Mouse (Mus musculus) adrenal gland, postnatal 4 days (tissue): ENCODE data around the gene Btbd2. TPM values are rescaled to one million over a fixed set of nuclear protein-coding genes. Genes with fewer than 3 reads are reported as not detected.

Experiments
- DNase-seq, 2 experiments: peaks; one replicate each; pipeline ENCODE4 v3.0.0; 2021 to 2022; ENCODE audit warnings: low spot score in 2 of 2, mixed read lengths in 2 of 2
- total RNA-seq, 2 experiments: library from RNA; stranded (reverse); gene quantifications; 2 replicates each; pipeline ENCODE4 v1.2.3; 2021

The Btbd2 gene
- total RNA-seq, 2 experiments from 2014 or later, result 72.0 to 76.3 TPM

DNA sequence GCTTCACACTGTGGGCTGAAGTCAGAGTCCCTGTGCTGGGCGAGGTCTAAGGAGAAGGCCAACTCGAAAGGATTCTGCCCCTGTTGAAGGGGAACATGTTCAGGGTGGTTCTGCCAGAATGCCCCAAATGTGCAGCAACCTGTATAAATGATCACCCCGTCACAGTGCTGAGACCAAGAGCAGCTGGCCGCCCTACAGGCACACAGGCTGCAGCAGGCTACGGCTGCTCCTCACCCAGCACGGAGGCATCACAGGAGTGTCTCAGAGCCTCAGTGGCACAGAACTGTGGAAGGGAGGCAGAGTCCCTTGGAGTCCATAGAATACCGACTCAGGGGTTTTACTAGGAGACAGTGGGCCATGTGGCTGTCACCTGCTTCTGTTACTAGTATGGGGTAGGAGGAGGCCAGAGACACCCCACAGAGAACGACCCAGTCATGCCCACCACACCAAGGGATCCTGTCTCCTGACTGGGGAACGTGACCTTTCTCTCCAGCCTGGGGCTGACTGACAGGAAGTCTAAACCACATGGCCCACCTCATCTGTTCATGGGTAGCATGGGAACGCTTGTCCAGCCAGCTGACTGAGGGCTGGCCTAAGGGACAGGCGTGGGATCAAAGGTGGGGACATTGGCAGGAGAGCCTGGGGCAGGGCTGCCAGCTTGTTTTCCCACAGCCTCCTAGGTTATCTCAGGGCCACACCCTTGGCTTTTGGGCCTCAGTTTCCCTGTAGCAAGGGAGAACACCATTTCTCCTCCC lies 15.2 kb upstream of the Btbd2 start:
- DNase-seq, result no peak

DNA sequence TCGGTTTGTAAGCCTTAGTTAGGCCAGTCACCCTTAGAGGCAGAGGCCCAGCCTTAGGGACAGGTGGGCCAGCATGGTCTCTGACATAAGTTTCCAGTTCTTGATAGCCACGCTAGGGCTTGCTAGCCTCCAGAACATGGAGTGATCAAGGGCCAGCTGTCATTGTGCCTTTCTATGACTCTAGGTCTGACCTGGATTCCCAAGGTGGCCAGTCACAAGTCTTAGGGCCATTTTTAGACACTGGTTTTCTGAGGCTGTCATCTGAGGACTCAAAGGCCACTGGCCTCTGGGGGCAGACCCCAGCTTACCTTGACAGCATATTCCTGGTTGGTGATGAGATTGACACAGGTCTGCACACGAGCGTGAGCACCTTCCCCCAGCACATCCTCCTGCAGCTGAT lies 14.4 kb upstream of the Btbd2 start:
- no peak for DNase-seq

DNA sequence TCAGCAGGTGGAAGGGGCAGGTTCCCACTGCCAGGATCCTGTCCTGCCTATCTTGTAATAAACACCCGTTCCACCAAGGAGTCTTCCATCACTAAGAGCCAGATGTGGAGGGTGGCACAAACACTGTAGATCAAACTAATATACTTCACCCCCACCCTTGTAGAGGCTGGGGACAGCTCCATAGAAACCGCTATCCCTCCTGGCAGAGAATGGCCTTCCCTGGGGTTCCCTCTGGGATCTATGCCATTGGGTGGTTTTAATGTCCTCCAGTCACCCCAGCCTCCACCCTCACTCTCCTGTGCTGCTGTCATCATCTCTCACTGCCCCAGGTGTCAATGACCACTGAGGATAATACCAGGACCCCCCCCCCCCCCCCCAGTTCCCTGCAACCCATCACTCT lies 13.7 kb upstream of the Btbd2 start:
- no peak for DNase-seq

DNA sequence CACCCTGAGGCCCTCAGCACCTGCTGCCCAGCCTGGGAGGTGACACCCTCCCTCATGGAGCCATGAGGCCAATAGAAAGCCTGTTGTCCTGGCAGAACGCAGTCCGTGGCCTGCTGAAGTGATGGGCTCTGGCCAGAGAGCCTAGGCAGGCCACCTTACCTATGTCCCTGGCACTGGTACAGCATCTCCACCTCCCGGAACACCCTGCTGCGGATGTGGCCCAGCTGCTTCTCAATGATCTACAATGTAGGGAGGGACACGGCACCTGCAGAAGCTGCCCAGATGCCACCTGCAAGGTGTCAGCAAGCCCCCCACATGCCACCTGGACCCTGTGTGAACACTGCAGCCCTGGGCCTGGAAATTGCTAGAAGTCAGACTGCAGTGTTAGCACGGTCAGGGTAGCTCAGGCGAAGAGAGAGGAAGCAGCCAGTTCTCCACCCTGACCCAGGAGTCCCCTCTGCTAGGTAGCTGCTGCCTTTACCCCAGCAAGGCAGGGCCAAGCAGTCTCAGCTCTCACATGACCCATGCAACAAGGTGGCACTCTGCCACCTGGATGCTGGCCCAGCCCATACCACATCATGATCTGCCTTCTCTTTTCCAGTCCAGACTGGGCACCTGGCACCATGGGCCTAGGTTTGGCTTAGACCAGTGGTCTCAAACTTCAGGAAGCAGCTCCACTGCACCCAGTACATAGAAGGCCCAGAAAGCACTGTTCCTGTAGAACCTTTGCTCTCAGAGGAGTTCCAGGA lies 13.0 kb upstream of the Btbd2 start:
- DNase-seq, result no peak

DNA sequence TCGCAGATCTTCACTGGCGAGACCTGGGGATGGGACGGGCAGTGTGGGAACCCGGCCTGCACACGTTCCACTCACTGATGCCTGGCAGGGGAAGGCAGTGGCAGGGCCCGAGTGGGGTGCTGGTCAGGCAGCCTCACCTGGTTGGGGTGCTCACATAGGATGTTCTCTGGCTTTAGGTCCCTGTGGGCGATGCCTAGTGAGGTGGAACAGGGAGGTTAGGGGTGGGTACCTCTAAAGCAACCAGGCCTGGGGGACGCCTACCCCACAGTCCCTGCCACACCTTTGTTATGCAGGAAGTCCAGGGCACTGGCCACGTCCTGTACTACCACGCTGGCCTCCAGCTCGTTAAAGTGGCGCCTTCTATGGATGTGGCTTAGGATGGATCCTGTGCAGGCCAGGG lies 12.1 kb upstream of the Btbd2 start:
- no peak for DNase-seq

DNA sequence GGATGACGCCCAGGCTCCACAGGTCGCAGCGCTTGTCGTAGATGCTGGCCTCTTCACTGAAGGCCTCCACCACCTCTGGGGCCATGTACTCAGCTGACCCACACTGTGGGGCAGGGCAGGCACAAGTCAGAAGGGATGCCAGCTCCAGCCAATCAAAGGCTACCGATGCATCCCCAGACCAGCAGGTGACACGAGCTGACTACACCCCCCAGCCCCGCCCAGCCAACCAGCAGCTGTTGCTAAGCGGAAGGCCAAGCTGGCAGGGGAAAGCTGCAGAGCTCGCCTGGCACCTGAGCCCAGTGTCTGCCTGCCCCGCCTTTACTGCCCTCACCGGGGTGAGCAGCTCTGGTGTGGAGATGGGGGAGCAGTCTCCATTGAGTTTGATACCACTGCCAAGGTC lies 11.7 kb upstream of the Btbd2 start:
- no peak for DNase-seq

DNA sequence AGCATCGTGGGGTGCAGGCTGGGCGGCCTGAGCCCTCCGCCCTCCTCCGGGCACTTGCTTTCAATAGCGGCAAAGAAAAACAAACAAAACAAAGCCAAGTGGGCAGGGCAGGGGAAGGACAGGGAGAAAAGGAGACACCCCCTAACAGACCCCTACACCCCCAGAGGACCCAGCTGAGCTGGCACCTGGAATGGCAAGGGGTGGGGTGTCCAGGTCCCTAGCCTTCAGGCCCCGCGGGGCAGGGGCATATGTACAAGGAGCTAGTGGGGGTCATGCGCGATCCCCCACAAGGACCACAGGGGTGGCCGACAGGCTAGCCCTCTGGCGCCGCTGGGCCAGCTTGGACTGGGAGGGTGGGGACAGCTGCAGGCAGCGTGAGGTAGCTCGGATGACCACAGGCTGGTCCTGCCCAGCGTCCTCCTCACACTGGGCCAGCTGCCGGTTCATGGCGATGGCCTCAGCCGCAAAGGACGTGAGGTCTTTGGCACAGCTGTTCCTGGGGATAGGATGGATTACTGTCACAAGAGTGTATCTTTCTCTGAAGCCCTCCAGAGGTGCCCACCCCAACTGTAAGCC lies 10.1 kb upstream of the Btbd2 start:
- no peak for DNase-seq

DNA sequence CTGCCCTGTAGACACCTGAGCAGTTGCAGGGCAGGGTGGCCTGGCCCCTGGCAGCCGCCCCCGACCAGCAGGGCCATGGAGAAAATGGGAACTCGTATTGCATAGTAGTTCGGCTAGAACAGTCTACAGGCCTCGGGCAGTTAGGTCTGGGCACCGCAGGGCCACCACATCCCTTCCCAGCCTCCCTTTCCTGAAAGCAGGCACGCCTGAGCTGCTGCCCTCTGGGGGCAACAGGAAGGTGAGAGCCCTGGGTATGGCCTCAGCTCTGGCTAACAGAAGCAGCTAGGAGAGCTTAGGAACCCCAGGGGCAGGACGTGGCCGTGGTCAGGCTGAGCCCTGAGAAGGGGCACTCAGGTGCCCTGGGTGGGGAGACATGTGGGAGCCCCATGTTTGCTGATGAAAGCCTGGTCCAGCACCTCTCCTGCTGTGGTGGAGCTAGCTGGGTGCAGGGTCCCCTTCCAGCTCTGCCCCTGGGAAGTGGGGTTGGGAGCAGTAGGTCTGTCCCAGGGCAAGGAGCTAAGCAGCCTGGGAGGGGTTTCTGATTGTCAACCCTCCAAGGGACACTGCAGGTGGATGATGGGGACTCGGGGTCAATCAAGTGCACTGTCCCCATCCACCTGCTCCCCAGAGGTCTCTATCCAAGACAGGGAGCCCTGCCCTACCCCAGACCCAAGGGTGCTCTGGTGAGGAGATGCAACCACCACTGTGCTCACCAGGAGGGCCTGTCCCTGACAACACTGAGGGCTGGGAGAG lies 9.3 kb upstream of the Btbd2 start:
- no peak for DNase-seq

DNA sequence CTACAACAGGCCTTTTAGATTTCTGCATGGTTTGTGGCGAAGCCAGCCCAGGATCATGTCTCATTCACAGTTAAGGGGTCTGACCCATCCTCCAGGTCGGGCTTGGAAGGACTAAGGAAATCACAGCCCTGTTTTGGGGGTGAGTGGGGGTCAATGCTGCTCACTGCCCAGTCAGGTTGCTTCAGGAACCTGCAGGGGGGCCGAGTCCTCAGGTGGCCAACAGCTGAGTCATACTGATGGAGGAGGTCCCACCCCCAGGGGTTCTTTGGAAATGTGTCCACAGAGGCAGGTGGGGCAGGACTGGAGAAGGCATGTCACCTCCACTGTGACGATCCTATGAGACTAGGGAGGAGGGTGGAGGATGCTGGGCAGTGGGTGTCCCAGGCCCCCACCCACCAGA lies 8.6 kb upstream of the Btbd2 start:
- no peak for DNase-seq

DNA sequence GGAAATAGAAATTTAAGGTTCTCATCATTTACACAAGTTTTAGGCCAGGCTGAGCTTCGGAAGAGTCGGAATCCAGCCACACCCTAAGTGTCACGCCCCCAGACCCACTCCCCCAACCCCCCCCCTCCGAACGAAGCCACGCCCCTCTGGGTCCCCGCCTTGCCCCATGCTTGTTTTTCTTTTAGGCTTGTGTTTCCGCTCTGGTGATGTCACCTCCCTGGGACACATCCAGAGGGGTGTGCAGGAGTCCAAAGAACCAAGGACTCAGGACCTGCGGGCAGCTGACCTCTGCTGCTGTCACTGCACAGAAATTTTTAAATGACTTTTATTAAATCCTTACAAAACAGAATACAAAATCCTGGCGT lies 8.1 kb upstream of the Btbd2 start:
- DNase-seq, result no peak

DNA sequence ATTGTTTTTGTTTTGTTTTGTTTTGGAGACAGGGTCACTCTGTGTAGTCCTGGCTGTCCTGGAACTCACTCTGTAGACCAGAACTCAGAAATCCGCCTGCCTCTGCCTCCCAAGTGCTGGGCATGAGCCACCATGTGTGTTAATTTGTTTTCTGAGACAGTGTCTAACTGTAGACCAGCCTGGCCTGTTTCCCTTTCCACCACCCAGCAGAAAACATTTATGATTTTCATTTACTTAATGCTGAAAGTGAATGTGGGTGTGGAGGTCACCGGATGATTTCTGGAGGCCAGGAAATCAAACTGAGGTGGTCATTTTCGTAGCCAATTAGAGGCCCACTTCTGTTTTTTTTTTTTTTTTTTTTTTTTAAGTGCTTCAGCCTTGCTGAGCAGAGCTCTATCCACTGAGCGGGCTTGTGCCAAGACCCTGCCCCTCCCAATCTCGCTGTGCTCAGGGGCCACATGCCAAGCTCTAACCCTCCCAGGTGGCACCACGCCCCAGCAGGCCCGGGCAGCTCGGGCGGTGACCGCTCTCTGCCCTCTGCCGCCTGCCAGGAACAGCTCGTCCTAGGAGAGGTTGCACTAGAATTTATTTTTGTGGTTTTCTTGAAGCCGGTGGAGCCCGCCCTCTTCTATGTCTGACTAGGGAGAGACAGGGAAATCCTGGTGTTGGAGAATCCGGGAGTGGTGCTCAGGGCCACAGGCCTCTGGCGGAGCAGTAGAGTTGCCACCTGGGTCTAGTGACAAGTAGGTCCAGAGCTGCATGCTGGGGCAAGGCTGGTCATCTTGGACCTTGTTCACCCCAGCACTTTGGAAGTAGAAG lies 7.5 kb upstream of the Btbd2 start:
- DNase-seq, result peak; percentile 51 to 66

DNA sequence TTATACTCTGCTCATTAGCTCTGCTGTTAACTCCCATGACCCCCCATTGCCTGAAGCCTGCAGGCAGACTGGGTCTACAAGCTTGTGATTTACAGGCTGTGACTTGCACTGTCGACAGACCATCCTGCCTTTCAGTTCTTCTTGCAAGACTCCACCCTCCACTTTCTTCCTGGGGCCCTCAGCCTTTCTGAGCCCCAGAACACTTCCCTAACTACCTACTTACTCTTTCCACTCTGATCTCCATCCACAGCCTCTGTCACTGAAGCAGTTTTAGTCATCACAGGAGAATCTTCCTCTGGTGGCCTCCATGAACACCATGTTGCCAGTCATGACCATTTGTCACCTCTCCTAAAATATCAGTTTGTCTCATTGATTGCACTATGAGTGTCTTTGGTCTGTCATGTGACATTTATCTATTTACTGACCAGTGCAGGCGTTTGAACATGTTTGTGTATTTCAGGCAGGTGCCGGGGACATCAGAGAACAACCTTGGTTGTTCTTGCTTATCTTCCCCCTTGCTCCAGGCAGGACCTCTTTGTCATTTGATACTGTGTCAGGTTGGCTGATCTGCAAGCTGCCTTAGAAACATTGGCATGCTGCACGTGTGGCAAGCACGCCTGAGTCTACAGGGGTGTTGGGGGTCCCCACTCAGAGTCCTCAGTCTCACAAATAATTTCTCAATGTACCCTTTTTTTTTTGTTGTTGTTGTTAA lies 6.8 kb upstream of the Btbd2 start:
- no peak for DNase-seq

DNA sequence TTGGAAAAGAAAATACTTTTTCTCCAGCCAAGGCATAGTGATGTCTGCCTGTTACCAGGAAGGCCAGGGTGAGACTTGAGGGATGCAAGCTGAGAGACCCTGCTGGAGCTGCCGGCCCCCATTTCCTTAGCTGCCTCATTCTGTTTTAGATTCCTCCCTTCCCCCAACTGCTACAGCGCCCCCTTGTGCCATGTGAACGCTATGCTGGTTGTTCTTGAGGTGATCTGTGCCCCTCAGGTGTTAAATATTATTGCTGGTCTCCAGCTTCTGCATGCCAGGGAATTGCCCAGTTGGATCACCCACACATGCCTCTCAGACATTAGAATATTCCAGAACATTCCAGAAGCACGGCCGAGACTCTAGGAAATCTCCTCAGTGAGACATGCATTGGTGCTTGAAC lies 4.3 kb upstream of the Btbd2 start:
- DNase-seq, result no peak

DNA sequence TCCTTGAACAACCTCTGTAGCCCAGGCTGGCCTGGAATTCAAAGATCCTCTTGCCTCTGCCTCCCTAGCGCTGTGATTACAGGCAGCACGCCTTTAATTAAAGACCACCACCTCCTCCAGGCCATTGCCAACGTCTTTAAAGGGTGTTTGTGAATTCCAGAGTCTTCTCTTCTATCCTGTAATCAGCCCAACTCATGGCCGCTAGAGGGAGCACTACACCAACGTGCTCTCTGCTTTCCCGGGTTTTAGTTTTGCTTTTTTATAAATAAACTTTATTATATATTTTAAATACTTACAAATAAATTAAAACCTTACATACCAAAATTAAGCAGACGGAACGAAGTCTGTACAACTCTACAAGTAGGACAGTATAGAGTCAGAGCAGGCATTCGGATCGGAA lies 2.3 kb upstream of the Btbd2 start:
- DNase-seq, result peak; percentile 46 to 56

DNA sequence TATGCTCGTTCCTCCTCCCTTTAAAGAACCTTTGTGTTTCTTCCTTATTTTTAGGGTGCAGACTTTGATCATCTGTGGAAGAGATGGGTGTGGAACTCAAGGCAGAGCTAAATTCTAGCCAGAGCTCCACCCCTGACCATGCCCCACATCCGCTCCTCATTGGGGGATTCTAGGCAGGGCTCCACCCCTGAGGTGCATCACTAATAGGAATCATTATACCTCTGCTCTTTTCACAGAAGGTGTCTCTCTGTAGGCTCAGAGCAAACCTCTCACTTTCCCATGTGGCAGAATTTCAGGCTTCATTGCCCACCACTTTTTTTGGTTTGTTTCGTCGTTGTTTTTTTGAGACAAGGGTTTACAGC lies 2.0 kb upstream of the Btbd2 start:
- no peak for DNase-seq

DNA sequence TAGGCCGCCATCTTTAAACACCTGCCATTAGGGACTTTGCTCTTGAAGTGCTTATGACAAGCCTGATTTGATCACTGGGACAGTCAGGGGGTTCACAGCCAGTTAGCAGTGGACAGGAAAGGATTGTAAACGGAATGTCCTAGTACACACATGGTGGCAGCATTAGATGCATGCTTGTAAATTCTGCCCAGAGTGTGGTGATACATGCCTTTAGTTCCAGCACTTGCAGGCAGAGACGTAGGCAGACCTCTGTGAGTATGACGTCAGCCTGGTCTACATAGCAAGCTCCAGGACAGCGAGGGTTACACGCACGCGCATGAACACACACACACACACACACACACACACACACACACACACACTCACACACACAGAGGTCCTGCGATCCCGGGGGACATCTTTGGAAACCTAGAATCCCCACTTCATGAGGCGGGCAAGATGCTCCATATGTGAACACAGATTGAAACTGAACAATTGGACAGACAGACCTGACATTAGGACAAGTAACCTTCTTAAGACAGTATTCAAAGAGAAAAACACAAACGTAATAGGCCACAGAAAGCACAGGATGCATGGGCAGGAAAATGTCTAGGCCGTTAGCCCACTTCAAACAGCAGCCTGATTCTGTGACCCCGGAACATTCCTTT lies 1.4 kb upstream of the Btbd2 start:
- no peak for DNase-seq

DNA sequence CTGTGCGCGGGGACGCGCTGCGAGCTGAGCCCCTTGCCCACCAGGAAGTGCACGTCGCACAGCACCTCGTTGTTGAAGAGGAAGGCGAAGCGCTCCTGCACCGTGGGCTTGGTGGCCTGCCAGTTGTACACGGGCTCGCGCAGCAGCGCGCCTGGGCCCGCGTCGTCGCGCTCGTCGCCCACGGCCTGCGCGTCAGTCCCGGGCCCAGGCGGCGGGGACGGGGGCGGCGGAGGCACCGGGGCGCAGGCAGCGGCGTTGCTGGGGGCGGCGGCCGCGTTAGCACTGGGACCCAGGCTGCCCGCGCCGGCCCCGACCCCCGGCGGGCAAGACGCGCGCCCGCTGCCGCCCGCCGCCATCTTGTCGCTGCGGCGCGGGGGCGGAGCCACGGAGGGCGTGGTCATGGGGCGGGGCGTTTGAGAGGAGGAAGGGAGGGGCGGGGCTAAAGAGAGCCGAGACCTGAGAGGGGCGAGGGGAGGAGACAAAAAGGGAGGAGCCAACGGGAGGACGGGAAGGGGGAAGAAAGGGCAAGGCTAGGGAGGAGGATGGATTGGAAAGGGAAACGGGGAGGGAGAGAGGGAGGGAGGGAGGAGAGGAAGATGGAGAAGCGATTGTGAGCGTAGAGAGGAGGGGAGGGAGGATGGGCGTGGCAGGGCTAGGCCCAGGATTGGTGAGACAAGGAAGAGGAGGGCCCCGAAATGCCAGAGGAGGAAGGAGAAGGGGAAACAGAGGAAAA lies 575 bp downstream of the Btbd2 start:
- peak; percentile 94 to 95 for DNase-seq

DNA sequence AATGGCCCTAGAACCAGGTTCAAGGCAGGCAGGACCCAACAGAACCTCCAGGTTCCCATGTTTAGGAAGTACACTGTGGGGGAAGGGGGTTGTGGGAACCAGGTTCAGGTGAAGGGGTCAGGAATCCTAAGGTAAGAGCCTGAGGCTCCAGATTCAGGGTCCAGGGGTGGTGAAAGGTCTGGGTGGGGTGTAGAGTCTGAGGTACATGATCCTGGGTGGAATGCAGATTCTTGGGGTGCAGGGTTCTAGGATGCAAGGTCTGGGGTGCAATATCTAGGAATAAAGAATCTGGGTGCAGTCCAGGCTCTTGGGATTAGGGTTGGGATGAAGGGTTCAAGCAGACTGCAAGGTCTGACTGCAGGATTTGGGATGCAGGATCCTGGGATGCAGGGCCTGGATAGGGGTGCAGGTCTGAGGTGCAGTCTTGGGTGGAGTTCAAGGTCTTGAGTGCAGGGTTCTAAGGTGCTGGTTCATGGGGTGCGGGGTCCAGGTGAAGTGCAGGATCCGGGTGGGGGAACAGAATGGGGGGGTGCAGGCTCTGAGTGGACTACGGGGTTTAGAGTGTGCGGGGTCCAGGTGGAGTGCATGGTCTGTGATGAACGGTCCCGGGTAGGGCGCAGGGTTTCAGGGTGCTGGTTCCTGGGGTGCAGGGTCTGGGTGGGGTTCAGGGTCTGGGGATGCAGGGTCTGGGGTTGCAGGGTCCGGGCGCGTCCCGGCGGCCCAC lies 1.3 kb downstream of the Btbd2 start:
- DNase-seq, result no peak

DNA sequence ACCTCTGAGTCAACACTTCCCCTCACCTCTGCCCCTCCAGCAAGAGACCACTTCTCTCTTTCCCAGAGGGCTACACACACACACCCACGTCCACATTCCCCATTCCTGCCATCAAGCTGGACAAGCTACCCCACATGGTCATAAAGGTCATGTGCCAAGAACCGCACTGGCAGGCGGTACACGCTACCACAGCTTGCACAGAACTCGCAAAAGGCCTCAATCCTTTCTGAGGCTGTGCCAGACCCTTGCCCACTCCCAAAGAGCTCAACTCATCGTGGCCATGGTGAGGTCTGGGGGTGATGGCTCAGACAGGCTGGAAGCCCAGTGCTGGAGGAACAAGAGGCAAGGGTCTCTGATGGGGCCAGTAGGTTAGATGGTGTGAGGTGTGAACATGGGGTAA lies 2.0 kb downstream of the Btbd2 start:
- no peak for DNase-seq
